Mouse (Mus musculus) Muller cell, postnatal 12 days (primary cell): ENCODE results near the gene Brd4.
"Not testable (repeated sequence)": the region's sequence is repeated elsewhere in the genome, so short reads cannot be mapped to it uniquely, and the experiment has no call there.

ENCODE experiments used
- DNase-seq: peaks from one replicate; pipeline ENCODE4 v3.0.0-alpha.2; 2015; ENCODE audit errors: inconsistent ontology term

Brd4 gene

GRCm38 (mm10) chr17:32235534-32236191 lies 48.9 kb downstream of the Brd4 start:
- peak; percentile 63 for DNase-seq

GRCm38 (mm10) chr17:32233174-32233573 lies 51.3 kb downstream of the Brd4 start:
- DNase-seq, result no peak

- no peak for DNase-seq
Measured at GRCm38 (mm10) chr17:32229256-32229655, 55.3 kb downstream of the Brd4 start.

- DNase-seq, result no peak
Measured at GRCm38 (mm10) chr17:32220873-32221272, 63.6 kb downstream of the Brd4 start.

- DNase-seq, result not testable (repeated sequence)
Measured at GRCm38 (mm10) chr17:32215587-32215986, 68.9 kb downstream of the Brd4 start.

GRCm38 (mm10) chr17:32211554-32211953 lies 73.0 kb downstream of the Brd4 start:
- DNase-seq, result not testable (repeated sequence)

GRCm38 (mm10) chr17:32209752-32210151 lies 74.8 kb downstream of the Brd4 start:
- DNase-seq, result peak; percentile 34

GRCm38 (mm10) chr17:32209144-32209543 lies 75.4 kb downstream of the Brd4 start:
- DNase-seq, result peak; percentile 11

- DNase-seq, result peak; percentile 53
Measured at GRCm38 (mm10) chr17:32207586-32208245, 76.8 kb downstream of the Brd4 start.

- DNase-seq, result no peak
Measured at GRCm38 (mm10) chr17:32205345-32205744, 79.2 kb downstream of the Brd4 start.

GRCm38 (mm10) chr17:32202972-32203371 lies 81.5 kb downstream of the Brd4 start:
- DNase-seq, result no peak

- no peak for DNase-seq
Measured at GRCm38 (mm10) chr17:32201086-32201485, 83.4 kb downstream of the Brd4 start.

- DNase-seq, result no peak
Measured at GRCm38 (mm10) chr17:32199796-32200195, 84.7 kb downstream of the Brd4 start.

GRCm38 (mm10) chr17:32197156-32197555 lies 87.4 kb downstream of the Brd4 start:
- DNase-seq, result no peak

GRCm38 (mm10) chr17:32195725-32196124 lies 88.8 kb downstream of the Brd4 start:
- no peak for DNase-seq

- DNase-seq, result no peak
Measured at GRCm38 (mm10) chr17:32193010-32193409, 91.5 kb downstream of the Brd4 start.

GRCm38 (mm10) chr17:32189850-32190249 lies 94.7 kb downstream of the Brd4 start:
- DNase-seq, result no peak

- no peak for DNase-seq
Measured at GRCm38 (mm10) chr17:32188863-32189636, 95.5 kb downstream of the Brd4 start, which contains the start of gene Ephx3. Gene Ephx3 (minus strand): TSS chr17:32189549.

GRCm38 (mm10) chr17:32183017-32183416 lies 101.5 kb downstream of the Brd4 start:
- DNase-seq, result peak; percentile 31

- DNase-seq, result no peak
Measured at GRCm38 (mm10) chr17:32179621-32180491, 104.7 kb downstream of the Brd4 start.

GRCm38 (mm10) chr17:32176919-32177318 lies 107.6 kb downstream of the Brd4 start:
- DNase-seq, result no peak

GRCm38 (mm10) chr17:32173166-32173565 lies 111.4 kb downstream of the Brd4 start:
- DNase-seq, result peak; percentile 37
